Mouse (Mus musculus) yolk sac, embryonic 10.5 days (tissue): ENCODE data around the gene Zfp335.
"Not testable (repeated sequence)": the region's sequence is repeated elsewhere in the genome, so short reads cannot be mapped to it uniquely, and the experiment has no call there.

Experiments
- DNase-seq: peaks from one replicate; pipeline ENCODE4 v3.0.0-alpha.2; 2017; ENCODE audit warnings: low spot score

Gene Zfp335

GRCm38 (mm10) chr2:164866741-164867551 is 44.6 kb downstream of the Zfp335 start:
- DNase-seq, result peak; percentile 52

GRCm38 (mm10) chr2:164864593-164864992 is 47.0 kb downstream of the Zfp335 start:
- DNase-seq, result no peak

DNA sequence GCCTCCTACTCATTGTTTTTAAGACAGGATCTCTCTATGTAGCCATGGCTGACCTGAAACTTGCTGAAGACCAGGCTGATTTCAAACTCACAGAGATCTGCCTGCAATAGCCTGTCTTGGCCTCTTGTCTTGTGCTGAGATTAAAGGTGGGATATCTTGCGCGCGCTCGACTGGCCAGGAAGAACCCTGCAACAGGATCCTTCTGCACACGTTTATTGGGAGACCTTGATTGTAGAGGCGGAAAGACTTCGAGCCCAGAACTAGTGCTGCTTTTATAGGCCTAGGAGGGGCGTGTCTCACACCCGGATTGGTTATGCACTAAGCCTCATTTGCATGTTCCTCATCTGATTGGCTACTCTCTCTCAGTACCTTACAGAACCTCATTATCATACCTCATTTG is 48.1 kb downstream of the Zfp335 start:
- not testable (repeated sequence) for DNase-seq

DNA sequence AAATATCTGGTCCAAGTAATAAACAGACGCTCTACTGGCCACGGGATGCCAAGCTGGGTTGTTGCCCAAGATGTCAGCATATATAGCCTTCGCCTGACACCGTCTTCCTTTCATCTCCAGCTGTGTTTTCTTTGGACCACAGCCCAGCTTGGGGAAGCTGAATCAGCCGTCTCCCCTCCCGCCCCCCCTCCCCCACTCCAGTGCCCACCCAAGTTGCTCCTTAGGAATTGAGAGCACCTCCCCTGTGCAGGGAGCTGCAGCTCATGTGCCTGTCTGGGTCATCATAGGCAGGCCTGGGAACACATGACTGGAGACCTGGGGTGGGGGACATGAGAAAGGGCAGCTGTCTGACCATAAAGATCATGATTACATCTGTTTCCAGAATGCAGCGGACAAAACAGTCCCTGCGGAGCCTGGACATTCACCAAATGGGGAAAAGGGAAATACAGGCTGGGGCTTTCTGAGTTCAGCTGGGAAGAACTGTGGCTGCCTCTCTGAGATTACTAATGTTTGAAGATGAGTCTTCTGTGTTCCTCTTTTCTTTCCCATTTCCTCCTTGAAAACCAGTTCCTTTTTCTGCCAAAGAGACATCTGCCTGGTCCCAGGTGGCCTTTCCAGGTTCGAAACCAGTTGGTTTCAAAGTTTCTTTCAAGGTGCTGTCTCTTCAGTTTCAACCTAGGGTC is 49.2 kb downstream of the Zfp335 start:
- DNase-seq, result no peak

GRCm38 (mm10) chr2:164861094-164861493 is 50.5 kb downstream of the Zfp335 start:
- no peak for DNase-seq

- DNase-seq, result no peak
Observed at GRCm38 (mm10) chr2:164859640-164860432, 51.7 kb downstream of the Zfp335 start.

DNA sequence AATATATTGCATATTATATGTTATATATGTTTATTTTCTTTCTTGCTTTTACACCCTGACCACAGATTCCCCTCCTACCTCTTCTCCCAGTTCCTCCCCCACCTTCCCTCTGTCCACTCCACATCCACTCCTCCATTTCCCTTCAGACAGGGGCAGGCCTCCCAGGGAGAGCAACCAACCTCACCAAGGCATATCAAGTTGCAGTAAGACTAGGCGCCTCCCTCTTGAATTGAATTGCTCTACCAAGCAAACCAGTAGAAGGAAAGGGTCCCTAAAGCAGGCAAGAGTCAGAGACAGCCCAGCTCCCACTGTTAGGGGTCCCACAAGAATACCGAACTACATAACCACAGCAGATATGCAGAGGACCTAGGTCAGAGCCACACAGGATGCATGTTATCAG is 52.4 kb downstream of the Zfp335 start:
- DNase-seq, result no peak

DNA sequence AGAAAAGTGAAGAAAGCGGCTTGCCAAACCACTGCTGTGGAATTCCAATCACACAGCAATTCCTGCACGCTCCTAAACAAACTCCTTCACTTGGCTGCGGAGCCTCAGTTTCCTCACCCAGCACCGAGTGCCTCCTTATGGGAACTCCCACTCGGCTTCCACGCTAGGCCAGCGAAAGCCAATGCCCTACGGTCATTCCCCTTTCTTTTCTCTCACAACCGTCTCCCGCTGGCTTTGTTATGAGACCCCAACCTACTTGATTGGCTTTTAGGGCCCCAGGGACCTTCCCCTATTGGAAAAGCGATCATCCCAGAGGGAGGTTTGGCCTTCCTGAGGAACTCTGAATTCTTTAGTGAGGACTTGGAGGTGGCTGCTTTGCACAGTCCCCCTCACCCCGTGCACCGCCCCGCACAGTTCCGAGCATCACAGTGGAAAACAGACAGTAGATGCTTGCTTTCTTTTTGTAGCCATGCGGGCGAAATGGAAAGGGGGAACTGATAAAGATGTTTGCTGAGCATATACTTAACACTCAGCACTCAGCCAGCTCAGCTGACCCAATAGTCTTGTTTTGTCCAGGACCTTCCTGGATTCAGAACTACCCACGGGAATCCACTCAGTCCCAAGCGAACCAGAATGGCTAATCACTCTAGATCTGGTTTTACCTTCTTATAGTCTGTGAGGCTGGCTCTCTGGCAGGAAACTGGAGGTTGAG is 53.6 kb downstream of the Zfp335 start:
- no peak for DNase-seq

DNA sequence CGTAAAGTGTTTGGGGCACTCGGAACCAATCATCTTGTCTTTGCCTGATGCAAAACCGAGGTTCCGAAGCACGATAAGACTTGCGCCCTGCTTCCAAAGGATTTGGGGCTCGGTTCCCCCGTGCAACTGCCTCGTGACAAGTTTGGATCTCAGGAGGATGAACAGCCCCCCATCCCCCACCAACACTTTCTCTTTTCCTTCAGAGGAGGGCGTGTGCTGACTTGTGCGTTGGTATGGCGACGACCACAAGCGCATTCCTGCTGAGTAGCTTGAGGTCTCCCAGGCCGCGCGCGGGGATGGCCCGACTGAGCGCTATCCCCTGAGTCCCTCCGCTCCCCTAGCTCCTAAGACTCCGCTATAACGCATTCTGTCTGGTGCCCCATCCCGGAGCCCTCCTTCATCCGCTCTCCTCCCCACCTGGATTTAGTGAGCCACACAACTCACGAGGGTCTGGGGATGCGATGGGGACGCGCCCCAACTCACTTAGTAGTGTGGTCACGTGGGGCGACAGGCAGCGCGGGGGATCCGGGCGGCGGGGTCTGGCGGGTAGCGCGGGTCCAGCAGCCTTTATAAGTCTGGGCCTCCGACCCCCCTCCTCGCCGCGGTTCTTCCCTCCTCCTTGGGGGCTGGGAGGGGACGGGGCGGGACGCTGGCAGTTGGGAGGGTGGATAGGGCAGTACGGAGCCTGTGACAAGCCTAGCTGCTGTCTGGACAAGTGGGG is 54.3 kb downstream of the Zfp335 start, which contains the start of gene Pltp:
Gene Pltp, minus strand, starts transcription at position 611 of the 721 bp plus-strand sequence.
- no peak for DNase-seq

- no peak for DNase-seq
Observed at GRCm38 (mm10) chr2:164856309-164857100, 55.1 kb downstream of the Zfp335 start.

DNA sequence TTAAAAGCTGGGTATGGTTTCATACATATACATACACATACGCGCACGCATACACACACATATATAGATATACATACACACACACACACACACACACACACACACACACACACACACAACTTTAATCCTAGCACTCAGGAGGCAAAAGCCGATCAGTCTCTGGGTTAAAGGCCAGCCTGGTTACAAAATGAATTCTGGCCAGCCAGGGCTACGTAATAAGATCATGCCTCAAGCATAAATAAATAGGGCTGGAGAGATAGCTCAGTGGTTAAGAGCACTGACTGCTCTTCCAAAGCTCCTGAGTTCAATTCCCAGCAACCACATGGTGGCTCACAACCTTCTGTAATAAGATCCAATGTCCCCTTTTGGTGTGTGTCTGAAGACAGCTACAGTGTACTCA is 56.0 kb downstream of the Zfp335 start:
- DNase-seq, result not testable (repeated sequence)

GRCm38 (mm10) chr2:164850061-164850460 is 61.5 kb downstream of the Zfp335 start:
- no peak for DNase-seq

DNA sequence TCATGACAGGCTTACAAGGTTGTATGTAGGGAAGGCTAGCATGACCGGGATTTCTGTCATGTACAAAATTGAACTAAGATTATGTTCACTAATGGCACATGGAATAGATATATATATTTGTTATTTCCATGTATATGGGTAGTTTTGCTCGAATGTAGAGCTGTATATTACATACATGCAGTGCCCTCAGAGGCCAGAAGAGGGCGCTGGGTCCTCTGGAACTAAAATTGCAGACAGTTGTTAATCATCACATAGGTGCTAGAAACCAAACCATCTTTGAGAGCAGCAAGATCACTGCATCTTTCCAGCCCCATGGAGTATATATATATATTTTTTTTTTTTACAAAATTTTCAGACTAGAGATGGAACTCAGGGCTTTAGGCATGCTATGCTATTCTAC is 65.8 kb downstream of the Zfp335 start:
- DNase-seq, result no peak
